Mouse (Mus musculus): Measurements from ENCODE around the gene Arhgdib. TPM values are rescaled to one million over a fixed set of nuclear protein-coding genes. Genes with fewer than 3 reads are reported as not detected.
A peak's percentile ranks its signal among the peaks of the same experiment; 100 is the strongest.

The Arhgdib gene
- 6.9 and 15.6 TPM in 2 replicates for polyA plus RNA-seq (2014; fragmentation: Nextera tagmentation; extraction: Ambion mirVana)

- Histone ChIP-seq H3K4me2 (ENCODE audit: low read depth, low read length) (no peak within 1 kb of the TSS), H3K9ac (replicated peaks; ENCODE audit: low read depth, low read length) (no peak within 1 kb of the TSS), H3K36me3 (ENCODE audit: control insufficient read depth, insufficient read depth, low read length) (no peaks in the 10 kb centered on the region), H3K9me3 (ENCODE audit: control insufficient read depth, low read length) (no peaks in the 10 kb centered on the region), H3K27me3 (ENCODE audit: control insufficient read depth, insufficient read depth, low read length) (no peaks in the 10 kb centered on the region), H3K27ac (ENCODE audit: low read depth, low read length) (no peak within 1 kb of the TSS), H3K4me1 (ENCODE audit: control insufficient read depth, insufficient read depth, low read length) (no peaks in the 10 kb centered on the region), H3K4me3 (ENCODE audit: low read depth, low read length) (no peak within 1 kb of the TSS)
- WGBS, result 63% methylated on average over 12 of the region's 12 CpGs
- ATAC-seq (ENCODE audit: low read depth), result no peak
Observed at GRCm38 (mm10) chr6:136941051-136942021, at the start of gene Arhgdib. Gene Arhgdib (minus strand): TSS chr6:136941899.

GRCm38 (mm10) chr6:136990557-136990956 is 48.9 kb upstream of the Arhgdib start:
- no peak overlapping the region for H3K27ac ChIP-seq (ENCODE audit: low read depth, low read length)
- H3K4me3 ChIP-seq (ENCODE audit: low read depth, low read length), result no peak overlapping the region
- H3K4me1 ChIP-seq (ENCODE audit: control insufficient read depth, insufficient read depth, low read length), result 0 out of 2 replicates have a peak, but pooled peaks cover 5% of the 10 kb centered on the region
- H3K9ac ChIP-seq (replicated peaks; ENCODE audit: low read depth, low read length), result no peak overlapping the region
- ATAC-seq (ENCODE audit: low read depth), result no peak; the same call in 1 of the 2 replicates
- 44% methylated on average over 8 of the region's 8 CpGs for WGBS
- no peak overlapping the region for H3K4me2 ChIP-seq (ENCODE audit: low read depth, low read length)
- H3K36me3 ChIP-seq (ENCODE audit: control insufficient read depth, insufficient read depth, low read length), result no peaks in the 10 kb centered on the region
- no peaks in the 10 kb centered on the region for H3K9me3 ChIP-seq (ENCODE audit: control insufficient read depth, low read length)
- no peaks in the 10 kb centered on the region for H3K27me3 ChIP-seq (ENCODE audit: control insufficient read depth, insufficient read depth, low read length)

- H3K36me3 ChIP-seq (ENCODE audit: control insufficient read depth, insufficient read depth, low read length), result no peaks in the 10 kb centered on the region
- no peak overlapping the region for H3K27ac ChIP-seq (ENCODE audit: low read depth, low read length)
- H3K27me3 ChIP-seq (ENCODE audit: control insufficient read depth, insufficient read depth, low read length), result no peaks in the 10 kb centered on the region
- H3K4me2 ChIP-seq (ENCODE audit: low read depth, low read length), result no peak overlapping the region
- no peak overlapping the region for H3K9ac ChIP-seq (replicated peaks; ENCODE audit: low read depth, low read length)
- WGBS, result 33% methylated on average over 11 of the region's 11 CpGs
- 0 out of 2 replicates have a peak, but pooled peaks cover 5% of the 10 kb centered on the region for H3K4me1 ChIP-seq (ENCODE audit: control insufficient read depth, insufficient read depth, low read length)
- ATAC-seq (ENCODE audit: low read depth), result peak; percentile 41; the same call in 1 of the 2 replicates
- H3K9me3 ChIP-seq (ENCODE audit: control insufficient read depth, low read length), result no peaks in the 10 kb centered on the region
- H3K4me3 ChIP-seq (ENCODE audit: low read depth, low read length), result no peak overlapping the region
Observed at GRCm38 (mm10) chr6:136989824-136990497, 48.3 kb upstream of the Arhgdib start.

- Histone ChIP-seq H3K36me3 (ENCODE audit: control insufficient read depth, insufficient read depth, low read length) (no peaks in the 10 kb centered on the region), H3K27ac (ENCODE audit: low read depth, low read length) (no peak overlapping the region), H3K4me3 (ENCODE audit: low read depth, low read length) (no peak overlapping the region), H3K4me2 (ENCODE audit: low read depth, low read length) (no peak overlapping the region), H3K9me3 (ENCODE audit: control insufficient read depth, low read length) (no peaks in the 10 kb centered on the region), H3K9ac (replicated peaks; ENCODE audit: low read depth, low read length) (no peak overlapping the region), H3K27me3 (ENCODE audit: control insufficient read depth, insufficient read depth, low read length) (no peaks in the 10 kb centered on the region), H3K4me1 (ENCODE audit: control insufficient read depth, insufficient read depth, low read length) (0 out of 2 replicates have a peak, but pooled peaks cover 5% of the 10 kb centered on the region)
- ATAC-seq (ENCODE audit: low read depth), result no peak
- WGBS, result 87% methylated on average over 7 of the region's 7 CpGs
Observed at GRCm38 (mm10) chr6:136988536-136989060, 46.9 kb upstream of the Arhgdib start.

GRCm38 (mm10) chr6:136986718-136987117 is 45.0 kb upstream of the Arhgdib start:
- Histone ChIP-seq H3K9me3 (ENCODE audit: control insufficient read depth, low read length) (no peaks in the 10 kb centered on the region), H3K27ac (ENCODE audit: low read depth, low read length) (no peak overlapping the region), H3K4me3 (ENCODE audit: low read depth, low read length) (no peak overlapping the region), H3K4me1 (ENCODE audit: control insufficient read depth, insufficient read depth, low read length) (0 out of 2 replicates have a peak, but pooled peaks cover 5% of the 10 kb centered on the region), H3K36me3 (ENCODE audit: control insufficient read depth, insufficient read depth, low read length) (no peaks in the 10 kb centered on the region), H3K27me3 (ENCODE audit: control insufficient read depth, insufficient read depth, low read length) (no peaks in the 10 kb centered on the region), H3K9ac (replicated peaks; ENCODE audit: low read depth, low read length) (no peak overlapping the region), H3K4me2 (ENCODE audit: low read depth, low read length) (no peak overlapping the region)
- no peak for ATAC-seq (ENCODE audit: low read depth)
- 67% methylated on average over 11 of the region's 11 CpGs for WGBS

GRCm38 (mm10) chr6:136986019-136986418 is 44.3 kb upstream of the Arhgdib start:
- H3K36me3 ChIP-seq (ENCODE audit: control insufficient read depth, insufficient read depth, low read length), result no peaks in the 10 kb centered on the region
- no peaks in the 10 kb centered on the region for H3K9me3 ChIP-seq (ENCODE audit: control insufficient read depth, low read length)
- H3K4me3 ChIP-seq (ENCODE audit: low read depth, low read length), result no peak overlapping the region
- no peak overlapping the region for H3K27ac ChIP-seq (ENCODE audit: low read depth, low read length)
- H3K4me1 ChIP-seq (ENCODE audit: control insufficient read depth, insufficient read depth, low read length), result 0 out of 2 replicates have a peak, but pooled peaks cover 5% of the 10 kb centered on the region
- ATAC-seq (ENCODE audit: low read depth), result no peak
- WGBS, result 70% methylated on average over 13 of the region's 13 CpGs
- H3K9ac ChIP-seq (replicated peaks; ENCODE audit: low read depth, low read length), result no peak overlapping the region
- no peak overlapping the region for H3K4me2 ChIP-seq (ENCODE audit: low read depth, low read length)
- H3K27me3 ChIP-seq (ENCODE audit: control insufficient read depth, insufficient read depth, low read length), result no peaks in the 10 kb centered on the region

GRCm38 (mm10) chr6:136983201-136983600 is 41.5 kb upstream of the Arhgdib start:
- no peak overlapping the region for H3K4me2 ChIP-seq (ENCODE audit: low read depth, low read length)
- no peak for ATAC-seq (ENCODE audit: low read depth)
- no peak overlapping the region for H3K27ac ChIP-seq (ENCODE audit: low read depth, low read length)
- H3K4me1 ChIP-seq (ENCODE audit: control insufficient read depth, insufficient read depth, low read length), result no peaks in the 10 kb centered on the region
- no peaks in the 10 kb centered on the region for H3K27me3 ChIP-seq (ENCODE audit: control insufficient read depth, insufficient read depth, low read length)
- H3K9me3 ChIP-seq (ENCODE audit: control insufficient read depth, low read length), result no peaks in the 10 kb centered on the region
- no peak overlapping the region for H3K9ac ChIP-seq (replicated peaks; ENCODE audit: low read depth, low read length)
- 55% methylated on average over 7 of the region's 7 CpGs for WGBS
- no peak overlapping the region for H3K4me3 ChIP-seq (ENCODE audit: low read depth, low read length)
- H3K36me3 ChIP-seq (ENCODE audit: control insufficient read depth, insufficient read depth, low read length), result no peaks in the 10 kb centered on the region

GRCm38 (mm10) chr6:136982581-136982980 is 40.9 kb upstream of the Arhgdib start:
- no peaks in the 10 kb centered on the region for H3K9me3 ChIP-seq (ENCODE audit: control insufficient read depth, low read length)
- no peak overlapping the region for H3K4me3 ChIP-seq (ENCODE audit: low read depth, low read length)
- ATAC-seq (ENCODE audit: low read depth), result no peak
- no peak overlapping the region for H3K4me2 ChIP-seq (ENCODE audit: low read depth, low read length)
- H3K4me1 ChIP-seq (ENCODE audit: control insufficient read depth, insufficient read depth, low read length), result no peaks in the 10 kb centered on the region
- no peak overlapping the region for H3K9ac ChIP-seq (replicated peaks; ENCODE audit: low read depth, low read length)
- no peaks in the 10 kb centered on the region for H3K36me3 ChIP-seq (ENCODE audit: control insufficient read depth, insufficient read depth, low read length)
- no peak overlapping the region for H3K27ac ChIP-seq (ENCODE audit: low read depth, low read length)
- WGBS, result 81% methylated on average over 6 of the region's 6 CpGs
- no peaks in the 10 kb centered on the region for H3K27me3 ChIP-seq (ENCODE audit: control insufficient read depth, insufficient read depth, low read length)
